Mouse (Mus musculus) kidney, adult 8-10 months (tissue): ENCODE measurements around the gene Herpud2.
A peak's percentile ranks its signal among the peaks of the same experiment; 100 is the strongest.

ENCODE experiments used
- DNase-seq, 2 experiments: peaks; one replicate each; pipeline ENCODE4 v3.0.0; 2022

Gene Herpud2

DNA sequence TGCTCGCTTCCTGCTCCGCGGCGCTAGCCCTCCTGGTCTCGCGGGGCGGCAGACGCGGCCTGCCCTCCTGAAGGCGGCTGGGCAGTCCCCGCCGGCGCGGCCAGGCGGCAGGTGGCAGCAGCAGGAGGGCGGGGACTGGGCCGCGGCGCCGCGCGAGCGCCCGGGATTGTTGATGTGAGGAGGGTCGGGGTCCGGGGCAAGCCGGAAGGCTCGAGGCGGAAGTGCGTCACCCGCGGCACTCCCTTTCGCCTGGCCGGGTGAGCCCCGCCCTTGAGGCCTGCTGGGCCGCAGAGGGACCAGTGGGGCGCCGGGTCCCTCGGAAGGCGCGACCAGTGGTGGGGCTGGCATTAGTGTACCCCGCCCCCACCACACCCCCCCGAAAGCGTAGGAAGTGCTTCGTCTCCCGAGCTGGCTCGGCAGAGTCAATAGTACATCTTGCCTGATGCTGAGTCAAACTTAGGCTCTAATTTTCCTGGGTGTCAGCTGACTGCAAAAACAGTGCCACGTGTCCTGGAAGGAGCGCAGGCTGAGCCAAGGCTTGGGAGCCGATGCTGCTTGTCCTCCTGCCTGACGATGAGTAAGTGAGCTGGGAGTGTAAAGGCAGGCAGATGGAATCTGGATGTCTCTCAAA, at the start of gene Herpud2:
Gene Herpud2, minus strand, starts transcription at position 210 of the 631 bp plus-strand sequence.
- DNase-seq, result peak; percentile 92 to 95

DNA sequence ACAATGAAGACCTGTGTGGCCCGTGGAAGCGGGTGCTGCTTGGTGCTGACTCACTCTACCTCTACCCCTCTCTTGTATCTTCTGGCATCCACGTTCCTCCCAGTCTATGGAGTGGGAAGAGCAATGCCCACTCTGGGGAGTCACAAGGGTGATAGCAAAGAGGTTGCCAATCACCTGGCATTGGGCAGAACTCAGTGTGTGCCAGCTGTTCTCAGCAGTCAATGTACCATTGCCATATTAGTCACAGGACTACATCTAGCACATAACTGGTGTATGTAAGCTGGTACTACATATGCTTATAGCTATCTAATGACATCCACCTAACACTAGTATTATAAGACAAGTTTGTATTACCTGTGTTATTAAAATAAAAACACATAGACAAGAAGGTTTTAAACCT, 49.4 kb upstream of the Herpud2 start:
- no peak for DNase-seq

DNA sequence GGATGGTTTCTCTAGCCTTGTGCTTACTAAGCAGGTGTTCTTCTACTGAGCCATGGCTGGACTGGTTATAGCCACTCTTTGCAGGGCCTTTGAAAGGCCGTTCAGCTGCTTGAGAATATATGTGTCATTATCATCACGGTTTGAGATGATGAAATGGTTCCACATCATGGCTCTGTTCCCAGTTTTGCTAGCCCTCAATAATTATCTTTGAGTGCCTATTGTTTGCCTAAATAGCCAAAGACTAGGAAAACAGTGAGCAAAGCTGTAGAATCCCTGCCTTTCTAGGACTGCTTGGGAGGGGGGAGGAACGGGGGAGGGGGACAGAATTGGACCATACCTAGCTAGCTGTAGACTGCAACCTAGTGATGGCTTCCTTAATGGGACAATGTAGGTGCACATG, 48.5 kb upstream of the Herpud2 start:
- DNase-seq, result no peak

DNA sequence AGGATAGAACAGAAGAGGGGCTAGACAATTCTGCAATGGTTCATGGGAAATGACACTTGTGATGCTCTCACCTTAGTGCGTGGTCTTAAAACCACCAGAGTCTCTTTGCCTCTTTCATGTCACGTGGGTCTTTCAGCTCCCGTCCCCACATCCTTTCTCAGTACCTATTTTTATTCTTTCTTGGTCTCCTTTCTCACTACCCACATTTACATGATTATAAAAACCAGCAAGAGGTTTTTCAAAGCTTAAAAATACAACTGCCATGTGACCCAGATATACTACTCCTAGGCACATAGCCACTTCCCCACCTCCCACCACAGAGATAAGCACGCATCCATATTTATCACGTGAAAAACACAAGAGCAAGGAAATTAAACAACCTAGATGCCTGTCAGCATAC, 45.1 kb upstream of the Herpud2 start:
- DNase-seq, result no peak

DNA sequence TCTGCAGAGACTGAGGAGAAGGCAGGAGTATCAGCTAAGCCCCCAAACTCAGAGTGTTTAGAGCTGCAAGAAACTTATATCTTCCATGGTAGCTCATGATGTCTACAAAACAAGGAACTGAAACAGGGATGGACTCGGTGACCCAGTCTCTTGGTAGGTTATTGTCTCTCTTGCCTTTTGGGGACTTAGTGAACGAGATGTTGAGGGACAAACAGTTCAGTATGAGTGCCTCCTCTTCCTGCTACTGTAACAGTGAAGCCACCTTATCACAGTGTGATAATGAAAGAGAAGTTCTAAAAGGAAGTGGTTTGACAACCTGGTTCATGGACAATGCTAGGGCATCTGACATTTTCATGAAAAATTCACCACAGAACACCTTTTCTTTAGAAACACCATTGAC, 40.0 kb upstream of the Herpud2 start:
- DNase-seq, result no peak

DNA sequence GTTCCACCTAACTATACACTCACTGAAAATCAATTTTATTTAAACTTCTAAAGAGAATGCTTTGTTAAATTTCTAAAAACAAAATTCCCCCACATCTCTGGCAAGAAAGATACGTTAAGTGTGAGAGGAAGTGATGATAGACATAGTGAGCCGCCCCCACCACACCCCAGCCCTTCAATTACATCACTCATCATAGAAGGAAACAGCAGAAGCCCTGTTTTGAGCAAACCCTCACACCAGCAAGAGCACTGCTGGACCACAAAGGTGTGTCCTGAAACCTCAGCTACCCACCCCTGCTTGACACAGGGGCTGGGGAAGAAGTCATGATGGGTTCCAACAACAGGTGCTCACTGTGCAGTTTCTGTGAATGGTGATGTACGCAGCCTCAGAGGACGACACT, 34.9 kb upstream of the Herpud2 start:
- DNase-seq, result no peak

DNA sequence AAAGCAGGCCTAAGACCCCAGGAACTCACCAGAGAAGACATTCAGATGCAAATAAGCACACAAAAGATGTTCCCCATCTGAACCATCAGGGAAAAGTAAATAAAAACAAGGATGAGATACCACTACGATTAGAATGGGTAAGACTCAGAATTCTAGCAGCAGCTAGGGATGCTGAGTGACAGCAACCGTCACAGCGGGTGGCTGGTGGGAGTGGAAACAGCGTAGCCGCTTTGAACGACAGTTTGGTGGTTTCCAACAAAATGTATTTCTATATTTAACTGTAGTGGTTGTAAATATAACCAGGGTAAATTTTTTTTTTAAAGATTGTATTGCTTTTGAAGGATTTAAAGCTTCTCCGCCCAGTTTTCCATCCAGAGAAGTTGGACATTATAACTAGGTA, 34.2 kb upstream of the Herpud2 start:
- no peak for DNase-seq

DNA sequence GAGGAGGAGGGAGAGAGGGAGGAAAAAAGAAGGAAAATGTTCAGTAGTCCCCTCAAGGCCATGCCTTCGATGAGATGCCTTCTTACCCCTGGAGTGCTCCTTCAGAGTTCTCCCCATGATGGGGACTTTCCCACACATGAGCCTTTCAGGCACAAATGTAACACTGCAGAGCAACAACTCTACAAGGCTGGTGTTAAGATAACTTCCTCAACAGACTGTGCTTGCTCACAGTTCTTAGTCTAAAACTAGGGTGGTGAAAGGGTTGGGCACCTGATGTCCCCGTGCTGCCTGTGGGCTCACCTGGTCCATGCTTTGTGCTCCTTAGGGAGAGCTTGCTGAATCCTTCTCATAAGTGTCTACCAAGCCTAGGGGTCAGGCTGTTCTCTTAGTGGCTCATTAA, 33.0 kb upstream of the Herpud2 start:
- DNase-seq, result no peak

DNA sequence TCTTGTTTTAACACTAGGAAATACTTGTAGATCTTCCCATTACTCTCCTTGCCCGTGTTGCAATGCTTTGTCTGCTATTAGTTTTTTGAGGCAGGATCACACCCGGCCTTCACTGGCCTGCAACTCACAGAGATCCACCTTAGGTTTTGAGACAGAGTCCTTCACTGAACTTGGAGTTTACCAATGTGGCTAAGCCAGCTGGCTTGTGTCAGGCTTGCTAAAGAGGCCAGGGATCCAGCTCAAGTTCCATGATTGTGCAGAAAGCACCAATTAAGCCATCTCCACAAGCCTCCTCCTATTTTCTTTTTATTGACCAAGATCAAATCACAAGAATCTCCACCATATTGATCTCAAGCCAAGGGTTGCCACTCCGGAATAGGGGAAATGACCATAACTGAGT, 26.4 kb upstream of the Herpud2 start:
- no peak for DNase-seq

DNA sequence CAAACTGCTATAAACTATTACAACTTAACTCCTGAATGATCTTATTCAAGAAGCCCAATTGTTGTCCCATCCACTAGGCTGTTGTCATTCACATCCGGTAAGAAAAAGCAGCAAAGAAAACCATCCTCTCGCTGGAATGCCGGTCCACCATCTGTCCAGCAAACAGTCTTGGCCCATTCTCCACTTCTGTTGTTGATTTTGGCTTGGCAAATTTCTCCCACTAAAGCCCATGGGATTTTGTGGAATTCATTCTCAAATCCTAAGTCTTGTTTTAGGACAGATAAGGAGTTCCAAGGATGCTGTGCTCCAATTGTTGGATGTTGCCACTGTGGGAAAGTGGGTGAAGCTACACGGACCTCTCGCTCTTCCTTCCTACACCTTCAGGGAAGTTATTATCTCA, 25.6 kb upstream of the Herpud2 start:
- peak; percentile 11 to 56 for DNase-seq

DNA sequence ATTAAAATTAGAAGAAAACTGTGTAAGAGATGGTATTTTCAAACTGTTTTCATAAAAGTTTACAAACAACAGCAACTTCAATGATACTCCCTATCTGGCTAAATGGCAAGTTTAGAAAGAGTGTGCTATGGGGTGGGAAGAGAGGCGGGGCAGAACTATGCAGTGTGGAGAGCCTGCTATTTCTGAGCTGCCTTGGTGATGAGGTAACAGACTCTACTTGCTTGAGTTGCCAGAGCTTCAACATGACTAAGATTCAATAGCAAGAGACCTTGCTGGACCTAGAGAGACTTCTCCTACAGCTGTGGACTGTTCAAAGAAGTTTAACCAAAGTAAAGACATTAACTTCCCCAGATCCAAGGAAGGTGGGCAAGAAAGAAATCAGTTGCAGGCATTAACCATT, 24.9 kb upstream of the Herpud2 start:
- no peak for DNase-seq

DNA sequence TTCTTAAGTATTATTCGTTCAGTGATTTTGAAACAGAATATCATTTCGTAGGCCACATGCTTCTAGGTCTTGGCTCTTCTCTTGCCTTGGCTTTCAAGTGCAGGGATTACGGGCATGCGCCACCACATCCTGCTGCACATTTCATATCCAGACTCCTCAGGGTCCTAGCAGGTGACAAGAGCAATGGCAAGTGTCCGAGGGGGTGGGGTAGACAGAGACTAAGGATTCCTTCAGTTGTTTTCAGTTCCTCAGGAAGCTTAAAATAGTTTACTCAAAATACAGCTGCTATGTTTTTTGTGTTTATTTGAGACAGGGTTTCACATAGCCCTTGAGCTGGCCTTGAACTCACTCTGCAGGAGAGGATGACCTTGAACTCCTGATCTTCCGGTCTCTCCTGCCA, 24.4 kb upstream of the Herpud2 start:
- DNase-seq, result no peak

DNA sequence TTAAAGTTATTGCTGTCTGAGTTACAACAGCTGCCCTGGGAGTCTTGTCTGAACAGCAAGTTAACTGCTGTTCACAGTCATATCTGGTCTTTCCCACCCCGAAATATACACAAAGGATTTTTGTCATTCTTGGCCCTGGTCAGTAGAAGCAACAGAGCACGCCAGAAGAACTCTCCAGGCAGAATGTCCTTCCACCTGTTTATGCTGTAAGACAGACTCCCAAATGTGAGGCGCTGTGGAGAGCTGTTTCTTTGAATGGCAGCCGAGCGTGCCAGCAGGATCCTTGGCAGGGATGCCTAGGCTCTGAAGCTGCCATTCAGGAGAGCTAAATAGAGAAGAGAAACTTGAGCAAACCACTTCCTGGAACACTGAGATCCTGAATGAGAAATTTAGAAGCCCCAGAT, 23.4 kb upstream of the Herpud2 start:
- peak; percentile 9 to 14 for DNase-seq

DNA sequence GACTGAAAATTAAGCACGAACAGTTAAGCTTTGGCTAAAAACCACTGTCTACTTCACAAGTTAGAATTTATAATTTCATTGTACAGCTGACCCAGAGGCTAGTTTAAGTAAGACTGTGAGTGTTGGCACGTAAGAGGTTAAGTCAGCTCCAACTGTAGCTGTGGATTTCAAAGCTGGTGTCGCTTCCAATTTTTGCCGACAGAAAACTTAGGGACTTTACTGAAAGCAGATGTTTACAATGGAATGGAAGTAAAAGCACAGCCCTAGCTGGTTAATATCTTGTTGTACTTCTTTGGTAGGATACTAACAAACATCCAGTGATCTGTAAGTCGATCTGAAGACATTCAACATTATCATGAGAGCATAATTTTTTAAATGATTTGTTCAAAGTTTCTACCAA, 23.0 kb upstream of the Herpud2 start:
- DNase-seq, result no peak

DNA sequence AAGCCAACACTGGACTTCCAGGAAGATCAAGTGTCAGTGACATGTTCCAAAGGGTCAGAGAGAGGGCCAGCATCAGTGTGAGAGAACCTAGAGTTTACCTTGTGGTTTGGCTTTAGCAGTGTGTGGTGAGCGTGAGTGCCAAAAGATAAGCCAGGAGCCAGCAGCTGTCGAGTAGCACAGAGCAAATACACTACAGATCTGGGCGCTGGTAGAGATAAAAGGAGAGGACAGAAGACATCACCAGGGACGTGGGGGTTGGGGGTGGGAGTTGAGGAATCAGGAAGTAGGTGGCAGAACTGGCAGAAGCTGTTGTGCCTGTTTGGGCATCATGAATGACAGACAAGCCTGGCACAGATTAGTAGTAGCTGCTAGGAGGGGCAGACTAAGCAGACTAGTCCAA, 21.6 kb upstream of the Herpud2 start:
- peak in 1 of 2 experiments; percentile 11 for DNase-seq

DNA sequence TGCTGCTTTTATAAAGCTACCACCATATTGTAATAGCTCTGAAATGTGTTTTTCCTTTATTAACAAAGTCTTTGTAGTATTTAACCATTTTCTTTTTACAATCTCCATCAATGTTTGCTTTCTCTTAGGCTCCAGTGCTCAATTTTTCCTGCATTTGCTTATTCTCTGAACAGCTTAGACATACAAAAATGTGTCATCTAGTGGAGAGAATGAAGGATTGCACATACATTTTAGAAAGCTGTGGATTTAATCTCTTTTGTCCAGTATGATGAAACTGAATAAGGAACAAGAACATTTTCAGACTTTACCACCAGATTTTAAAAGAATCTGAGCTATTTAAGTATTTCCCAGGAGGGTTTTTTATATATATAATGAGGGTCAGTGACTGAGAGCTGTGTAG, 18.0 kb upstream of the Herpud2 start:
- DNase-seq, result no peak

DNA sequence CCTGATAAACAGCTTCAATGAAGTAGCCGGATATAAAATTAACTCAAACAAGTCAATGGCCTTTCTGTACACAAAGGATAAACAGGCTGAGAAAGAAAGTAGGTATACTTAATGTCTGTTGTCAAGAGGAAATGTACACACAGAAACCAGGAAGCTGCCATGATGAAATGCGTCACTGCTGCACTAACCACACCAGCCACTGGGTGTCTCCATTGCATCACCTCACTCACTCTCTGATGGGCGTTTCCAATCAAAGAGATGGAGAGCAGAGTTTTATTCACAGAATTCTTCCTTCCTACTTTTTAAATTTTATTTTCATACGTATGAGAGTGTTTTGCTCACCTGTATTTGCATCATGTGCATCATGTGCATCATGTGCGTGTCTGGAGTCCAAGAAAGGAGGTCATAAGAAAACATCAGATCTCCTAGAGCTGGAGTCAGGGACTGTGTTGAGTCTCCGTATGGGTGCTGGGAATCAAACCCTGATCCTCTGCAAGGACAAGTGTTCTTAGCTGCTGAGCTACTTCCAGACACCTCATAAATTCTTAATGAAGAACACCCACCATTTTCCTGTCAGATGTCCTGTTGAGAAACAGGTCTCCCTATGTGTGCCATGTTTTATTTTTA, 16.0 kb upstream of the Herpud2 start:
- peak; percentile 59 to 83 for DNase-seq

DNA sequence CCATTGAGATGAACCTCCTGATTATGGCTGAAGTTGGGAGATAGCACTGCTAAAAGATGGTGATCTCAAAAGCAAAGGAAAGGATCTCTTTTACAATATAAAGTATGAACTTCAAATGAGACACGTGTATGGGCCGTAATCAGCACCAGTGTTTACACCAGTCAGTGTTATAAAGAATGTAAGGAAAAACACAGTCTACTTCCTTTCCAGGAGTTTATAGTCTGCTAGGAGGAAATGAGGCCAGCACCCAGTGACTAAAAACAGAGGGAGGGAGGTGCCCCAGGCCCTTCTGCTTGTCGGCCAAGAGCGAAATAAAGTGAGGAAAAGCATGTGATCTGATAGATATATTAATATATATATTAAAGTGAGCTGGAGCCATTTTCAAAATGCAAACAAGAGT, 6.6 kb upstream of the Herpud2 start:
- no peak for DNase-seq

DNA sequence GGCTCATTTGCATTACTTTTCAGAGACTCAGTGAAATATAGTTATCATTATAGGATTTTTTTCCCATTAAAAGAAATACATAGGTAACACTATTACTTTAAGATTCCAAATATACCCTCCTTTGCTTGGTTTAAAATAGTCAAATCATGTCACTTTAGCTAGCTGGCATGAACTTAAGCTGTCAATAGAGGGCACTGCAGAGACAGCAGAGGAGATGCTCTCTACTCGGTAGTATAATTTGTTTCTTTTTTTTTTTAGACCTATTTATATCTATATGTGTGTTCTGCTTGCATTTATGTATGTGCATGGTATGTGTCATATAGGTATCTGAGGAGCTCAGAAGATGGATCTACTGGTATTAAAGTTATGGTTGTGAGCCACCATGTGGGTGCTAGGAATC, 4.8 kb upstream of the Herpud2 start:
- no peak for DNase-seq

DNA sequence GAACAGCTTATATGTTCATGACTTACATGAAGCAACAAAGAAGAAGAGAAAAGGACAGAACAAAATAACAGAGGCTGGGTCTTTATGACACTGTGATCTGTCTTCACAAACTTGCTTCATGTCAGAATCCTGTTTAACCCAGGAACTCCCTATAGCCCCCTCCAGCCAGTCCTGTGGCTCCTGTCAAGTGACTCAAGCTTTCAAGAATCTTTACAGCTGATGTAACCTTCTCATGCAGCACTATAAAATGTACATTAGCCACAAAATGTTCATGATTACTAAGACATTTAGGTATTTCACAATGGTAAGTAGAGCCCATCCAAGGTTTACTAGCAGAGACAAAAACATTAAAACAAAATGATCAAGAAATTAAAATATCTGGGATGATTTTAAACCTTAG, 1.4 kb upstream of the Herpud2 start:
- no peak for DNase-seq

DNA sequence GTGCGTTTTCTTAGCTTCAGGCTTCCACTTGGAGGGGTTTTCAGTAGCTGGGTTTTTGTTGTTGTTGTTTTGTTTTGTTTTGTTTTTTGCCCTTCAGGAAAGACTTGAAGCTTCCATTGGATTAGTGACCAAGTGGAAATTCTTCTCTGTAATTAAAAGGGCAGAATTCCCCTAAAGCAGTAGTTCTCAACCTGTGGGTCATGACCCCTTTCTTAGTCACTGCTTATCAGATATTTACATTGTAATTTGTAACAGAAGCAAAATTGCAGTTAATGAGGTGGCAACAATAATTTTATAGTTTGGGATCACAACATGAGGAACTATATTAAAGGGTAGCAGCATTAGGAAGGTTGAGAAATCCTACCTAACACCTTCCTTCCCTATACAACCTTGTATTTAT, 837 bp upstream of the Herpud2 start:
- DNase-seq, result no peak

DNA sequence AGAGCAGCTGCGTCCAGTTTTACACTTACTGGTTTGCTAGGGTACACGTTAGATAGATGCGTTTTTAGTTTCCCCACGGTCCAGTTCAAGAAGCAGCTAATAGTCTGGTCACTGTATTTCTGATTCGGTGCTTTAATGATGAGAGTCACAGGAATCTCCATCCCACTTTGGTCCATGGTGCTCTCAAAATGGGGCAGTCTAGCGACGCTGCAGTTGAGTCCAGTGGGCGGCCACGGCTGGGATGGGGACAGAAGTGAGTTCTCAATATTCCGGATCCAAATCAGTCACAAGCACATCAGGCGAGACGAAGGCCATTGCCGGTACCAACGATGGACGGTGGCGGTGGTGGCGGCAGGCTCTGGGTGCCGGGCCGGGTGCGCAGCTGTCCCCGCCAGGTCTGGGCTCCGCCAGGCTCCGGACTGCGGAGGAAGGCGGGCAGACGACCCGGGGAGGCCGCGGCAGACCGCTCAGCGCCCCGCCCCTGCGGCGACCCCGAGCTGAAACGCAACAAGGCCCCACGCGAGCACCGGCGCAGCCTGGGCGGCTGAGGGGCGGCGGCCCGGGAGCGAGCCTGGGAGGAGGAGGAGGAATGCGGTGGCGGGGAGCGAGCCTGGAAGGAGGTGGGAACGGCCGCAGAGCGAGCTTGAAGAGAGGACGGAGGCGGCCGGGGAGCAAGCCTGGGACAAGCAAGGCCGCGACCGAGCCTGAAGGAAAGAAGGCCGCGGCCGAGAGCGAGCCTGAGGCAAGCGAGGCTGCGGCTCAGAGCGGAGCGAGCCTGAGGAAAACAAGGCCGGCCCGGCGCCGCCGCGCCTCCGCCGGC, 619 bp downstream of the Herpud2 start:
- DNase-seq, result peak in 1 of 2 experiments; percentile 64

DNA sequence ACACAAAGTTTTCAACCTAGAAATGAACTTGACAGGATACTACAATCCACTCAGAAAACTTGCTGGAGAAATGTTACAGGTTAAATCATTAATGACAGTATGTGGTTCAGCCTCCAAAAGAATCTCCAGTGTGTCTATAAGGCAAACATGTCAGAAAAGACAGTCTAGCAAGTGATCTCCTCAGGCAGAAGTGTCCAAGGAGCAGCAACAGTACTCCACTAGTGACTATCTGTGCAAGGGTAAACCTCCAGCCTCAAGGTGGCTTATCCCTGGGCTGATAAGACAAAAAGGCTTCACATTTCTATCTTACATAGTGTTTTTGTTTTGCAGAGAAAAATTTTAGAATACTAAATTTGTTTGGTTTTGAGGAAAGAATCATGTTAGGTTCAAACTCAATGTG, 2.9 kb downstream of the Herpud2 start:
- no peak for DNase-seq

DNA sequence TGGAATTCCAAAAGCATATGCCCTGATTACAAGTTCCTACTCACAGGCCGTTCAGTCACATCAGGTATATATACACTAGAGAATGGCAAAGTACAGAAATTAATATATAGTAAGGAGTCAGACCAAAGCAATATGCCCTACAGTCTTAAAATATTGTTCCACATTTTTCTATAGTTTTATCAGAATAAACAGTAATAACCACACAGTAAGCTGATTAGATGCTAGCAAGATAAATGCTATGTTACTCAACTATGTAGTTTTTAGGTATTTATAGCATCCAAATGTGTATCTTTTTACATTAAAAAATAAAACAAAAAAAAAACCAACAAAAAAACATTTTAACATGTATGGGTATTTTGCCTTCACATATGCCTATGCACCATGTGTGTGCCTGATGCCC, 5.7 kb downstream of the Herpud2 start:
- DNase-seq, result no peak
